Mouse (Mus musculus): Measurements from ENCODE around the gene Fam3b.

DNA sequence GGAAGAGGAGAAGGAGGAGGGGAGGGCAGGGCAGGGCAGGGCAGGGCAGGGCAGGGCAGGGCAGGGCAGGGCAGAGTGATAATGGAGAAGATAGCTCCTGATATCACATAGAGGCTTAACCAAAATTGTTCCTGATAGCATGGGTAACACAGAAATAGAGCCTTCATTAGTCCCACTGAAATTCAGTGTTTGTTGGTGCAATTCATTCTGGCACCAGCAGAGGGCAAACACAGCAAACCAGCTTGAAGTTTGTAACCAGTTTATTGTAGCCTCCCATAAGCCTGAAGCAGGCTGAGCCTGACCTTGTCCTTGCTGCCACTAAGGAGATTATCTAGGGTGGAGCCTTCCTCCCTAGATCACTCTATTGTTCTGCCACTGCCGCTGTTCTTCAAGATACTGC lies 8.4 kb upstream of the Fam3b start:
- TF ChIP-seq POLR2A (IDR thresholded peaks at IDR 0.05; ENCODE audit: insufficient read depth, low read depth, low read length) (no peak), CTCF (IDR thresholded peaks at IDR 0.05; ENCODE audit: insufficient read depth, low read depth, low read length) (no peak)
